Mouse (Mus musculus) kidney, embryonic 14.5 days (tissue): ENCODE measurements around the gene Supt3. TPM values are rescaled to one million over a fixed set of nuclear protein-coding genes. Genes with fewer than 3 reads are reported as not detected.

Experiments
- ATAC-seq: fragments of 200-750 bp; cut with Nextera tagmentation; 2 replicates; pipeline ENCODE4 v1.8.0; 2017; ENCODE audit warnings: moderate number of reproducible peaks, mild to moderate bottlenecking, moderate TSS enrichment, moderate library complexity; ENCODE audit not compliant: low FRiP score, low TSS enrichment
- H3K27ac ChIP-seq: fragments of 300-500 bp; sonication (generic); 2 replicates; pipeline ENCODE4 v1.5.1; 2014; ENCODE audit warnings: low read depth, mild to moderate bottlenecking, low read length, moderate library complexity, mixed read lengths
- H3K27me3 ChIP-seq: fragments of 300-500 bp; sonication (generic); 2 replicates; pipeline ENCODE4 v1.6.1; 2014; ENCODE audit warnings: mild to moderate bottlenecking, low read length; ENCODE audit not compliant: control insufficient read depth, insufficient read depth
- H3K36me3 ChIP-seq: fragments of 300-500 bp; sonication (generic); 2 replicates; pipeline ENCODE4 v1.6.1; 2014; ENCODE audit warnings: low read length, mixed read lengths; ENCODE audit not compliant: control insufficient read depth, insufficient read depth
- H3K4me1 ChIP-seq: fragments of 300-500 bp; sonication (generic); 2 replicates; pipeline ENCODE4 v1.6.1; 2014; ENCODE audit warnings: low read length, mixed read lengths; ENCODE audit not compliant: control insufficient read depth, insufficient read depth
- H3K4me2 ChIP-seq: fragments of 300-500 bp; sonication (generic); replicated peaks from 2 replicates; pipeline ENCODE4 v1.6.1; 2014; ENCODE audit warnings: low read depth, mild to moderate bottlenecking, low read length
- H3K4me3 ChIP-seq: fragments of 300-500 bp; sonication (generic); 2 replicates; pipeline ENCODE4 v1.5.1; 2014; ENCODE audit warnings: mild to moderate bottlenecking, low read length
- H3K9ac ChIP-seq: fragments of 300-500 bp; sonication (generic); 2 replicates; pipeline ENCODE4 v1.6.1; 2014; ENCODE audit warnings: low read depth, mild to moderate bottlenecking, low read length, moderate library complexity
- H3K9me3 ChIP-seq: fragments of 300-500 bp; sonication (generic); 2 replicates; pipeline ENCODE4 v1.6.1; 2016; ENCODE audit warnings: low read length; ENCODE audit not compliant: control insufficient read depth
- WGBS: fragments of 180-500 bp; shearing (Covaris S2); extraction: QIAGEN DNeasy Blood & Tissue Kit; methylation state at CpG from one replicate; pipeline ENCODE4 v1.1.7; 2014; 5-methylcytosine and 5-hydroxymethylcytosine counted together
- polyA plus RNA-seq: library from polyadenylated mRNA; unstranded; fragments of >200 nt; fragmentation: Nextera tagmentation; extraction: Ambion mirVana; gene quantifications from 2 replicates; pipeline ENCODE4 v1.2.1, GENCODE M21; 2014

Supt3 gene
- polyA plus RNA-seq = 22.4 and 26.5 TPM in 2 replicates

GRCm38 (mm10) chr17:44776738-44777270 is at the start of gene Supt3:
Gene Supt3, plus strand, starts transcription at chr17:44777152.
- Histone ChIP-seq H3K4me1 (peaks cover 7% of the 10 kb centered on the region; the same call in 1 of the 2 replicates), H3K9me3 (no peaks in the 10 kb centered on the region), H3K27me3 (no peaks in the 10 kb centered on the region), H3K4me2 (peak within 1 kb of the TSS; percentile 74), H3K36me3 (no peaks in the 10 kb centered on the region), H3K4me3 (peak within 1 kb of the TSS; percentile 86), H3K9ac (peak within 1 kb of the TSS; percentile 93), H3K27ac (peak within 1 kb of the TSS; percentile 90)
- 0% methylated on average over 40 of the region's 40 CpGs for WGBS
- ATAC-seq = peak; percentile 96

GRCm38 (mm10) chr17:44727675-44728074 is 49.3 kb upstream of the Supt3 start:
- Histone ChIP-seq H3K4me2 (no peak overlapping the region), H3K27ac (no peak overlapping the region), H3K4me3 (no peak overlapping the region), H3K9me3 (no peaks in the 10 kb centered on the region), H3K9ac (no peak overlapping the region), H3K27me3 (peaks cover 15% of the 10 kb centered on the region), H3K36me3 (no peaks in the 10 kb centered on the region), H3K4me1 (no peaks in the 10 kb centered on the region)
- ATAC-seq = no peak

- no peaks in the 10 kb centered on the region for H3K4me1 ChIP-seq
- no peak overlapping the region for H3K4me2 ChIP-seq
- peaks cover 21% of the 10 kb centered on the region for H3K27me3 ChIP-seq
- ATAC-seq = no peak
- no peak overlapping the region for H3K9ac ChIP-seq
- H3K36me3 ChIP-seq = no peaks in the 10 kb centered on the region
- H3K4me3 ChIP-seq = no peak overlapping the region
- WGBS = 55% methylated on average over 2 of the region's 2 CpGs
- H3K9me3 ChIP-seq = no peaks in the 10 kb centered on the region
- H3K27ac ChIP-seq = no peak overlapping the region
Measured at GRCm38 (mm10) chr17:44728464-44728863, 48.5 kb upstream of the Supt3 start.

GRCm38 (mm10) chr17:44733544-44734310 is 43.2 kb upstream of the Supt3 start:
- Histone ChIP-seq H3K4me1 (peaks cover 4% of the 10 kb centered on the region; the same call in 1 of the 2 replicates), H3K27ac (no peak overlapping the region), H3K4me2 (peak overlapping the region; percentile 64), H3K9ac (no peak overlapping the region), H3K27me3 (peaks cover 59% of the 10 kb centered on the region), H3K4me3 (peak overlapping the region; percentile 66), H3K36me3 (no peaks in the 10 kb centered on the region), H3K9me3 (no peaks in the 10 kb centered on the region)
- 2% methylated on average over 23 of the region's 23 CpGs for WGBS
- no peak for ATAC-seq

- Histone ChIP-seq H3K9ac (peak overlapping the region; percentile 66), H3K4me2 (peak overlapping the region; percentile 64), H3K4me1 (peaks cover 4% of the 10 kb centered on the region; the same call in 1 of the 2 replicates), H3K36me3 (no peaks in the 10 kb centered on the region), H3K9me3 (no peaks in the 10 kb centered on the region), H3K27me3 (peaks cover 64% of the 10 kb centered on the region), H3K4me3 (peak overlapping the region; percentile 66), H3K27ac (no peak overlapping the region)
- peak; percentile 40; the same call in 1 of the 2 replicates for ATAC-seq
- WGBS = under 1% methylated on average over 48 of the region's 48 CpGs
Measured at GRCm38 (mm10) chr17:44734501-44735222, 42.3 kb upstream of the Supt3 start.

GRCm38 (mm10) chr17:44735223-44735990 is 41.5 kb upstream of the Supt3 start:
- H3K27me3 ChIP-seq = peaks cover 65% of the 10 kb centered on the region
- peak; percentile 36 for ATAC-seq
- under 1% methylated on average over 54 of the region's 64 CpGs for WGBS
- peak overlapping the region; percentile 66 for H3K9ac ChIP-seq
- H3K4me3 ChIP-seq = peak overlapping the region; percentile 66
- peaks cover 4% of the 10 kb centered on the region; the same call in 1 of the 2 replicates for H3K4me1 ChIP-seq
- peak overlapping the region; percentile 64 for H3K4me2 ChIP-seq
- H3K9me3 ChIP-seq = no peaks in the 10 kb centered on the region
- no peak overlapping the region for H3K27ac ChIP-seq
- H3K36me3 ChIP-seq = no peaks in the 10 kb centered on the region

- H3K9me3 ChIP-seq = no peaks in the 10 kb centered on the region
- ATAC-seq = peak; percentile 69
- H3K4me1 ChIP-seq = peaks cover 4% of the 10 kb centered on the region; the same call in 1 of the 2 replicates
- WGBS = under 1% methylated on average over 70 of the region's 73 CpGs
- no peak overlapping the region for H3K27ac ChIP-seq
- peaks cover 68% of the 10 kb centered on the region for H3K27me3 ChIP-seq
- H3K4me2 ChIP-seq = peak overlapping the region; percentile 64
- H3K9ac ChIP-seq = peak overlapping the region; percentile 66
- H3K36me3 ChIP-seq = no peaks in the 10 kb centered on the region
- peak overlapping the region; percentile 66 for H3K4me3 ChIP-seq
Measured at GRCm38 (mm10) chr17:44735991-44736561, 40.9 kb upstream of the Supt3 start.
